Mouse (Mus musculus) layer of hippocampus, adult 9-10 months (tissue): ENCODE results near the gene Taf8.
"Not testable (repeated sequence)": the region's sequence is repeated elsewhere in the genome, so short reads cannot be mapped to it uniquely, and the experiment has no call there.

ENCODE experiments used
- DNase-seq: peaks from one replicate; pipeline ENCODE4 v3.0.0; 2022; ENCODE audit warnings: low spot score

Taf8 gene

GRCm38 (mm10) chr17:47516232-47516631 is 14.1 kb upstream of the Taf8 start:
- DNase-seq, result no peak

- DNase-seq, result no peak
Observed at GRCm38 (mm10) chr17:47515180-47515844, 13.2 kb upstream of the Taf8 start.

DNA sequence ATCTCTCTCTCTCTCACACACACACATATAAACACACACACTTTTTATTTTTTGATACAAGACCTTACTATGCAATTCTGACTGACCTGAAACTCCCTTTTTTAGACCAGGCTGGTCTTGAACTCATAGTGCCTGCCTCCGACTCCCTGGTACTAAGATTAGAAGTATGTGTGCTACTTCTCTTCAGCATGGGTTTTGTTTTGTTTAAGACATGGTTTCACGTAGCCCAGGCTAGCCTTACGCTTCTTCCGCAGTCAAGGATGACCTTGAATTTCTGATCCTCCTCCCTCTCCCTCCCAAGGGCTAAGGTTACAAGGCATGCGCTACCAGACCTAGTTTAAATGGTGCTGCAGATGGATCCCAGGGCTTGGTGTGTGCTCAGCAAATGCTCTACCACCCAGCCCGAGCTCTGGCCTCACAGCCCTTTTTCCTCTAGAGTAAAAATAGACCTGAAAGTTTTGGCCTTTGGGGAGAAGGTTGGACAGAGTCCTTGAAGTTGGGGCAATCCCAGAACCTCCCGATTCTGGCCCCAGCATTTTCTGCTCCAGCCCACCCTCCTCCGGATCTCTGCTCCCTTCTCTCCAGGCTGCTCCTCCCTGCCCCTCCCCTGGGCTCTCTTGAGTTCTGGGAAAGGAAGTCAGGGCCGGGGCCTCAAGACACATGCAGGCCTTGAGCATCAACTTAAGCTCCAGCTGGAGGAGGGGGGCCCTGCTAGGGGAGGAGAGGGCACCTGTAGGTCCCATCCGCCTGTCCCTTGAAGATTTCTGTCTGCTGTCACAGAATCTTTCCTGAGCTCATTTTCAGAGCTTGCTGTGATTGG is 11.1 kb upstream of the Taf8 start:
- DNase-seq, result no peak

DNA sequence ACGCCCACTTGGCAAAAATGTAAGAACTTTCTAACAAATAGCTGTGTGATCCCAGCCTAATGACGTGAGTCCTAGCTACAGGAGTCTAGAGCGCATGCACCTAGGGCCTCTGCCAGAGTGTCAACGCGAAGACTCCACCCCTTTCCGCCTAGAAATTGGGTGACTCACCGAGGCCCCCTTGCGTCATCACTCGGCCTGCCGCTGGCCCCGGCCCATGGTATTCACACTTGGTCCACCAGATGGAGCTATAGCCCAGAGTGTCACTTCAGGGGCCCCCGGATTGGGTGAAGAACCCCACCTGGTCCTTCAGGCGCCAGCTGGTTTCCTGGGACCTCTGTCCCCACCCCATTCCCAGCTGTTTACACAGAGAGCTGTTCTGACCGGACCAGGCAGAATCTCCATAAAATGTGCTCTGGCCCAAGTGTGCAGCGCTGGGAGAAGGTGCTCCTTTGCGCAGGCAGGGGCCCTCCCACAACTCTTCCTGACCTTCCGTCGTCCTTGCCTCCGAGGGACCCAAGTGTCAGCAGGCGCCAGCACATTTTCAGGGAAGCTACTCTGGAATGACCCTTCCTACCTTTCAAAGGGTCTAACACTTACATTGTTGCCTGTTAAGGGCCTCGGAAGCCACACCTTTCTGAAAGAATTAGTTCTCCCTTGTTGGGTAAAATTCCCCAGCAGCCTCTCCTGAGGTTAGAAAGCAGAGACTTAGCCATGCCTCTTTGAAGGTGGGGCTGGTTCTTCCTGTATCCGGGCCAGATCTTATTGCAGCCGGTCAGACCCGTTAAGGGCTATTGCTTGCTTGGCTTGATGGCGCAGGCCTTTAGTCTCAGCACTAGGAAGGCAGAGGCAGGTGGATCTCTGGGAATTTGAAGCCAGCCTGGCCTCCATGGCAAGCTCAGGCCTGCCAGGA is 9.3 kb upstream of the Taf8 start:
- peak; percentile 99 for DNase-seq

- no peak for DNase-seq
Observed at GRCm38 (mm10) chr17:47509031-47509705, 7.1 kb upstream of the Taf8 start.

- peak; percentile 81 for DNase-seq
Observed at GRCm38 (mm10) chr17:47508012-47508608, 6.0 kb upstream of the Taf8 start.

DNA sequence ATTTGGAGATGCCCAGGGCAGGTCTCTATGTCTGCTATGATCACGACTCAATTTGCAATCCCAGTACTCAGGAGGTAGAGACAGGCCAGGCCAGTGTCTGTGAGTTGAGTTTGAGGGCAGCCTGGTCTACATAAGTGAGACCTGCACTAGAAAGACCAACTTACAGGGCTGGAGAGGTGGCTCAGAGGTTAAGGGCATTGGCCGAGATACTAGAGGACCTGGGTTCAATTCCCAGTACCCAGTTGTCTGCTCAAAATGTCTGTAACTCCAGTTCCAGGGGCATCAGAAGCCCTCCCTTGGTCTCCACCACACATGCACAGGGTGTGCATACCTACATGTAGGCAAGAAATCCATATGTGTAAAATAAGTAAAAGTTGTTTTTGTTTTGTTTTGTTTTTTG is 5.4 kb upstream of the Taf8 start:
- no peak for DNase-seq

DNA sequence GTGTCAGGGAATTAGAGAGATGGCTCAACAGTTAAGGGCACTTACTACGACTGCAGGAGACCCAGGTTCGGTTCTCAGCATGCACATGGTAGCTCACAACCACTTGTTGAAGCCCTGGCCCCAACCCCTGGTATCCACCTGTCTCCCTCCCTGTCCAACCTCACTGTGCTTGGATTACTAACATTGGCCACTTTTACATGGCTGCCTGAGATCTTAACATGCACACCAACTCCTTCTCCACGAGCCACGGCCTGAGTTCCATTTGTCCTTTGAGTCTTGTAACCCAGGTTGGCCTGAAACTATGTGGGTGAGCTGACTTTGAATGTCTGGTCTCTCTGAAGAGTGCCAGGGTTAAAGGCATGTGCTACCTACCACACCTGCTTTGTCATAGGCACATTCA is 4.6 kb upstream of the Taf8 start:
- DNase-seq, result no peak

DNA sequence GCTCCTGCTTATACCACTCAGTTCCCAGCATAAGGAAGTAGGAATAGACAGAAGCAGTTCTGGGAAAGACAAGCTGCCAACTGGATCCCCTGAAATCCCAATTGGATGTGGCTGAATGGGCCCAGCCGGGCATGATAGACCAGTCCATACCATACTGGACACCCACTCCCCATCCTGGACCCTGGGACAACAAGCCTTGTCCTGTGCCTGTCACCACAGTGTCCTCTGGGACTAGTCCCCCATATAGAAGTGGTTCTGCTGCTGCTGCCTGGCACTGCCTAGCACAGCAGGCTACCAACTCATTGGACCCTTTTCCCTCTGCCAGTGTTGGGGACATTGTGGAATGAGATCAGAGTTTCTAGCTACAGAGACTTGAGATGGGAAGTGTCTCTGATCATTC is 4.0 kb upstream of the Taf8 start:
- no peak for DNase-seq

- no peak for DNase-seq
Observed at GRCm38 (mm10) chr17:47505566-47505965, 3.5 kb upstream of the Taf8 start.

- no peak for DNase-seq
Observed at GRCm38 (mm10) chr17:47504941-47505346, 2.9 kb upstream of the Taf8 start, which contains the start of gene Ccnd3. TSS of gene Ccnd3 (plus strand) at chr17:47505051.

GRCm38 (mm10) chr17:47504228-47504627 is 2.1 kb upstream of the Taf8 start:
- no peak for DNase-seq

DNA sequence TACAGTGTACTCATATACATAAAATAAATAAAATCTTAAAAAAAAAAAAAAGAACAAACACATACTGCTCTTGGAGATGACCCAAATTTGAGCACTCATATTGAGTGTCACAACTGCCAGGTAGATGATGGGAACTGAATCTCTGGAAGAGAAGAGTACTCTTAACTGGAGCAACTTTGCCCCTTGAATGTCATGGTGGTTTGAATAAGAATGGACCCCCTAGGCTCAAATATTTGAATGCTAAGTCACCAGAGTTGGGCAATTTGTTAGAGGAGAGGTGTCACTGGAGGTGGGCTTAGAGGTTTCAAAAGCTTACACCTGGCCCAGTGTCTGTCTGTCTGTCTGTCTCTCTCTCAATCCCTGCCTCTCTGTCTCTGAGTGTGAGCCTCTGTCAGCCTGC is 1.6 kb upstream of the Taf8 start:
- no peak for DNase-seq

GRCm38 (mm10) chr17:47502707-47503045 is 584 bp upstream of the Taf8 start:
- not testable (repeated sequence) for DNase-seq

GRCm38 (mm10) chr17:47501531-47501930 is 561 bp downstream of the Taf8 start:
- DNase-seq, result no peak

- DNase-seq, result no peak
Observed at GRCm38 (mm10) chr17:47494132-47494531, 8.0 kb downstream of the Taf8 start.

DNA sequence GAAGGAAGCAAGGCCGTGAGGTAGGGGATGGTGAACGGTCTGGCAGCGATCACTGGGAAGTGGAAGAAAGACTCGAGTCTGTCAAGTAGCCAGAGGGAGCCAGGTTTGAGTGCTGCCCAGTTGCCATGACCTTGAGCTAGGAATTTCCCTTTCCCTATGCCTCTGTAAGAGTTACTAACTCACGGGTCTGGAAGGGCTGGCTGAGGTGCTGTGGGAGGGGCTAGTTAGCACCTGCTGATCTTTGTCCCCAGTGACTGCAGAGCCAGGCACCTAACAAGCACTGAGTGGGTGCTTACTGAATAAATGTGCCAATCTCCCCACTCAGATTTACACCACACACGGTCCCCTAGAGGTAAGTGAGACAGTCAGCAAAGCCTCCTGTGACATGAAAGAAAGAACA is 8.4 kb downstream of the Taf8 start:
- DNase-seq, result no peak

DNA sequence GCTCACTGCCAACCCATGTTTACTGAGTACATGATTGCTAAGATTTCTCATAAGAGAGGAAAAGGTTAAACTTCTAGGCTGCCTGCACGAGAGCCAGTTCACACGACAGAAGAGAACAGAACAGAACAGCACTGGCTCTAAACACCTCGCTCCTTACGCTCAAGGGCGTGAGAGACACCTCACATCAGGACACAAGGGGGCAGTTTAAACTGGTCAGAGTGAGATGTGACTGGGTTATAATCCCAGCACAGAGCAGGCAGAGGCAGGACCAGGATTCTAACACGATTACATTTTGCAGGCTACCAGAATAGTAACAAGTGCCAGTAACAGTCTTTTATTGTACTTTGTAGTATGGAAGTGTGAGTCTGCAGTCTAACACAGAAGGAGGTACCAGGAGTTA is 9.4 kb downstream of the Taf8 start:
- DNase-seq, result no peak

GRCm38 (mm10) chr17:47490791-47491190 is 11.3 kb downstream of the Taf8 start:
- no peak for DNase-seq

- DNase-seq, result no peak
Observed at GRCm38 (mm10) chr17:47485791-47486190, 16.3 kb downstream of the Taf8 start.

- DNase-seq, result no peak
Observed at GRCm38 (mm10) chr17:47484993-47485392, 17.1 kb downstream of the Taf8 start.
